Mouse (Mus musculus): ENCODE measurements around the gene Nt5dc2. TPM values are rescaled to one million over a fixed set of nuclear protein-coding genes. Genes with fewer than 3 reads are reported as not detected.

Nt5dc2 gene
- total and polyA plus RNA-seq, 3 experiments, result 3.3 to 52.5 (median 4.0) TPM

- dilution Hi-C loops (cut with MboI; ENCODE audit: extremely low pct_ligation_motif_present, extremely low pct_unique_long_range_greater_than_20kb, low sequenced_read_pairs), result no loop called here
- H3K4me3 ChIP-seq (replicated peaks in 1 of 3; ENCODE audit: low read depth in 2 of 3, low read length in 2 of 3, poor library complexity in 1 of 3), result peak overlapping the region; percentile 73 to 94 (median 75)
- peaks cover 30% of the 10 kb centered on the region for H3K27me3 ChIP-seq (replicated peaks)
- H3K4me1 ChIP-seq (ENCODE audit: control insufficient read depth in 1 of 2, insufficient read depth in 2 of 2), result peaks cover 13 to 24% of the 10 kb centered on the region in 2 experiments
- TF ChIP-seq BHLHE40 (IDR thresholded peaks at IDR 0.05; ENCODE audit: low read depth, low read length) (peak; percentile 92), USF2 (conservative IDR thresholded peaks at IDR 0.05; ENCODE audit: low read depth, low read length) (no peak), ELF1 (IDR thresholded peaks at IDR 0.05; ENCODE audit: low read depth, low read length) (peak; percentile 60), MXI1 (IDR thresholded peaks at IDR 0.05; ENCODE audit: low read depth, low read length) (peak; percentile 73; the same call in 1 of the 2 replicates), JUN (IDR thresholded peaks at IDR 0.05; ENCODE audit: insufficient read depth, low read depth, low read length) (no peak), PAX5 (IDR thresholded peaks at IDR 0.05; ENCODE audit: low read length) (no peak), MAZ (IDR thresholded peaks at IDR 0.05; ENCODE audit: low read depth, low read length) (no peak), MAX (IDR thresholded peaks at IDR 0.05; ENCODE audit: low read length) (peak; percentile 80), NELFE (IDR thresholded peaks at IDR 0.05; ENCODE audit: low read depth, low read length) (no peak), ZNF384 (IDR thresholded peaks at IDR 0.05; ENCODE audit: low read depth, low read length) (no peak), EP300 (IDR thresholded peaks at IDR 0.05; ENCODE audit: low read length) (no peak), GABPA (IDR thresholded peaks at IDR 0.05; ENCODE audit: insufficient replicate concordance, low read depth, low read length) (no peak), SMC3 (IDR thresholded peaks at IDR 0.05; ENCODE audit: low read depth, low read length) (no peak), SIN3A (IDR thresholded peaks at IDR 0.05; ENCODE audit: low read length) (peak; percentile 79), ETS1 (conservative IDR thresholded peaks at IDR 0.05; ENCODE audit: low read depth, low read length) (no peak), UBTF (IDR thresholded peaks at IDR 0.05; ENCODE audit: low read depth, low read length) (no peak), CHD2 (IDR thresholded peaks at IDR 0.05; ENCODE audit: low read length) (no peak), RCOR1 (conservative IDR thresholded peaks at IDR 0.05; ENCODE audit: low read depth, low read length) (no peak), TCF12 (IDR thresholded peaks at IDR 0.05; ENCODE audit: low read depth, low read length) (no peak), POLR2AphosphoS2 (IDR thresholded peaks at IDR 0.05; ENCODE audit: low read depth, low read length) (no peak), MYC (IDR thresholded peaks at IDR 0.05; ENCODE audit: low read depth, low read length) (peak; percentile 64; the same call in 1 of the 2 replicates), KAT2A (IDR thresholded peaks at IDR 0.05; ENCODE audit: insufficient replicate concordance, low read length) (no peak), ZC3H11A (IDR thresholded peaks at IDR 0.05; ENCODE audit: low read depth, low read length) (no peak), JUND (conservative IDR thresholded peaks at IDR 0.05; ENCODE audit: low read depth, low read length) (no peak), RAD21 (IDR thresholded peaks at IDR 0.05; ENCODE audit: low read depth, low read length) (no peak), USF1 (IDR thresholded peaks at IDR 0.05; ENCODE audit: low read depth, low read length) (peak; percentile 40; the same call in 1 of the 2 replicates), MEF2A (IDR thresholded peaks at IDR 0.05; ENCODE audit: borderline replicate concordance, low read depth, low read length) (0 out of 2 replicates have a peak, but pooled peaks have one; percentile 5)
- H3K4me2 ChIP-seq (ENCODE audit: insufficient read depth, low read depth, poor library complexity, severe bottlenecking), result peak overlapping the region; percentile 66; the same call in 1 of the 2 replicates
- H3K79me2 ChIP-seq (replicated peaks; ENCODE audit: control insufficient read depth, extremely low read depth, insufficient read depth, poor library complexity, severe bottlenecking), result peaks cover 11% of the 10 kb centered on the region
- H3K9me3 ChIP-seq (replicated peaks; ENCODE audit: low read length), result no peaks in the 10 kb centered on the region
- peaks cover 6 to 34% of the 10 kb centered on the region in 2 experiments for H3K36me3 ChIP-seq (replicated peaks in 1 of 2; ENCODE audit: control insufficient read depth in 1 of 2, insufficient read depth in 1 of 2, low read length in 1 of 2)
- peak overlapping the region; percentile 61 for H3K9ac ChIP-seq (ENCODE audit: insufficient read depth, low read depth)
- in situ Hi-C loops (cut with MboI; ENCODE audit: low pct_ligation_motif_present, low pct_unique_long_range_greater_than_20kb, low sequenced_read_pairs), result no loop called here
- peak overlapping the region; percentile 33; the same call in 1 of the 2 replicates for H3K27ac ChIP-seq (ENCODE audit: insufficient read depth, low read depth)
- peak; percentile 56 for DNase-seq (ENCODE audit: extremely low read depth)
Observed at GRCm38 (mm10) chr14:31128101-31128825, 2.6 kb upstream of the Nt5dc2 start.

Measured in CH12.LX (cell line).